Mouse (Mus musculus) layer of hippocampus, adult 2 months (tissue): ENCODE results near the gene Lypd5. TPM values are rescaled to one million over a fixed set of nuclear protein-coding genes. Genes with fewer than 3 reads are reported as not detected.
A peak's percentile ranks its signal among the peaks of the same experiment; 100 is the strongest.

ENCODE experiments used
- DNase-seq, 2 experiments: peaks; one replicate each; pipeline ENCODE4 v3.0.0; 2022; ENCODE audit warnings: low spot score in 2 of 2
- H3K27ac ChIP-seq: fragments of 200-600 bp; 2 replicates; pipeline ENCODE4 v1.8.1; 2022
- H3K4me3 ChIP-seq: fragments of 200-600 bp; 2 replicates; pipeline ENCODE4 v1.8.1; 2022; ENCODE audit warnings: mild to moderate bottlenecking
- CTCF ChIP-seq: fragments of 200-600 bp; conservative IDR thresholded peaks from 2 replicates; pipeline ENCODE4 v1.8.1; 2022; ENCODE audit warnings: antibody characterized with exemption, mild to moderate bottlenecking, moderate library complexity
- total RNA-seq, 2 experiments: library from RNA; stranded (reverse); gene quantifications; 2 replicates each; pipeline ENCODE4 v1.2.3; 2021

The Lypd5 gene
- total RNA-seq, 2 experiments from 2014 or later, result not detected

DNA sequence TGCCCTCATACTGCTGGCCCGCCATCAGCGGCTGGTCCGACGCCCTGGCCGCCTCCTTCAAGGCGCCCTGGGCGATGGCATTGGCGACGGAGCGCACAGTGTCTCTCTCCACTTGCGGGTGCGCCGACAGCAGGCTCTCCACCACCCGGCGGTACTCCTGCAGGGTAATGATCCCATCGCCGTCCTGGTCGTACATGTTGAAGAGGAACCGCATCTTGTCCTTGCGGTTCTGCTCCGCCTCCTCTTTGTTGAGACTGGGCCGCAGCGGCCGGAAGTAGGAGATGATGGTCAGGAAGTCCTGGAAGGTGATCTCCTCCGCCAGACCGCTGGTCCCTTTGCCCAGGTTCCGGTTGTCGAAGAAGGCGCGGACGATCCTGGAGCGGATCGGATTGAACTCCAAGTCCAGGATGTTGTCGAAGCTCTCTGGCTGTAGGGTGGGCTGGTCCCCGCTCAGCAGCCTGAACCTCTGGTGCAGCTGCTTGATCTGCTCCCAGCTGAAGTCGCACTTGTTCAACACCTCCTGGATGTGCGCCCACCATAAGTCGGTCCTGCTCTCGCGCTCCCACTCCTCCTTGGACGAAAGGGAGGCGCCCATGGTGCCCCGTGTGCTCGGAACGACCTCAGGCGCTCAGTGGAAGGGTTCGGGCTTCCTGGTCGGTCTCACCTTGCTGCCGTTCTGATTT is 15.6 kb upstream of the Lypd5 start, which contains the start of gene Tescl:
TSS of gene Tescl (minus strand) at position 633 of the 683 bp plus-strand sequence.
- no peak for DNase-seq
- TF ChIP-seq CTCF, result no peak
- Histone ChIP-seq H3K4me3 (peak within 1 kb of the TSS; percentile 23), H3K27ac (no peak within 1 kb of the TSS)

DNA sequence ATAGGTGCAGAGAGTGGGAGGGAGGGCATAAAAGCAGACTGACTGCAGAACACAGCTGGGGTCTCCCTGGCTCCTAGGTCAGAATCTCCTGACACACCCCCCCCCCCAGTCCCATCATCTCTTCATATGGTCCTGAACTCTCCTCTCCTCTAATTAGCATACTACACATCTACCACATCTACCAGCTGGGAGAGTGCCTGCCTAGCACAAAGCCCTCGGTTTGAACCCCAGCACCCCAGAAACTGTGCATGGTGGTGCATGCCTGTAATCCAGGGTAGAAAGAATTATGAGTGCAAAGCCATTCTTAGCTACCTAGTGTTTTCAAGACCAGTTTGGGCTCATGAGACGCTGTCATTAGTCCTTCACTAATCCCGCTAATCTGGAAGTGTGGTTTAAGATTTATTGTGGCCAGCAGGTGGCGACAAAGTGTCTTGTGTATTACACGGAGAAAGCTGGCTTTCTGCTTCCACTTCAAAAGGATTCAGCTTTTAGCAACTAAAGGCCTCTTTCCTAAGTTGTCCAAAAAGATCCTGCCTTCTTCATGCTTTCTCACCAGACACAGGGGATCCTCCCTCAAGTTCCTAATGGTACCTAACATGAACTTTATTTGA is 13.2 kb upstream of the Lypd5 start:
- DNase-seq, result peak; percentile 60 to 78
- Histone ChIP-seq H3K4me3 (no peak overlapping the region), H3K27ac (no peak overlapping the region)
- TF ChIP-seq CTCF, result peak; percentile 86

DNA sequence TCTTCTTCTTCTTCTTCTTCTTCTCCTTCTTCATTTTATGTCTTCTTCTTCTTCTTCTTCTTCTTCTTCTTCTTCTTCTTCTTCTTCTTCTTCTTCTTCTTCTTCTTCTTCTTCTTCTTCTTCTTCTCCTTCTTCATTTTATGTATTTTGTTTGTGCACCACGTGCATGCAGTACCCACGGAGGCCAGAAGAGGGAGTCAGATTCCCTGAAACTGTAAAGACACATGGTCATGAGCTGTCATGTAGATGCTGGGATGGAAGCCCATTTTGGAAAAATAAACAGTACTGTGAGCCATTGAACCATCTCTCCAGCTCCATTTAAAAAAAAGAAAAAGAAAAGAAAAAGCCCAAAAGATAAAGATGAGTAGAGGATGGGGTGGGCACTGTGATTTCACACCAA is 10.8 kb upstream of the Lypd5 start:
- no peak for DNase-seq
- Histone ChIP-seq H3K27ac (no peak overlapping the region), H3K4me3 (no peak overlapping the region)
- TF ChIP-seq CTCF, result peak; percentile 50

DNA sequence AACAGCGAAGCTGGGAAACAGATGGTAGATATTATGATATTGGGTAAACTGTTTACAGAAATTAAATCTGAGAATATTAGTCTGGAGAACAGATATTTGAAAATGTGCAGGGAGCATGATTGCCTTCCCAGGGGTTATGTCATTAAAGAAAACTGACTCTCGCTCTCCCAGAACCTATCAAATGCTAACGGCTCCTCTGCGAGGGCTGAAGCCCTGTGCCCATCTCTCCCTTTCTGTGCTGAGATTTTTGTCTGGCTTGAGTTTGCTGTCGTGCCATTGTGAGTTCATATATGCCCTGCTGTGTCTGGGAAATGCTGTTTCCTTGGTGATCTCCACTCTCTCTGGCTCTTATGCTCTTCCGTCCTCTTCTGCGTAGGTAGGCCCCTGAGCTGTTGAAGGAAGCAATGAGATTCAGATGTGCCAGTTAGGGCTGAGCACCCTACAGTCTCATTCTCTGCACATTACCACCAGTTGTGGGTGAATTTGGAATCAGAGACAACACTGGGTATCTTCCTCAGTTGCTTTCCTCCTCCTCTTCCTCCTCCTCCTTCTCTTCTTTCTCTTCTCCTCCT is 5.2 kb upstream of the Lypd5 start:
- H3K27ac ChIP-seq, result 0 out of 2 replicates have a peak overlapping the region, but pooled peaks have one; percentile 46
- DNase-seq, result peak in 1 of 2 experiments; percentile 37
- no peak overlapping the region for H3K4me3 ChIP-seq
- no peak for TF ChIP-seq CTCF

DNA sequence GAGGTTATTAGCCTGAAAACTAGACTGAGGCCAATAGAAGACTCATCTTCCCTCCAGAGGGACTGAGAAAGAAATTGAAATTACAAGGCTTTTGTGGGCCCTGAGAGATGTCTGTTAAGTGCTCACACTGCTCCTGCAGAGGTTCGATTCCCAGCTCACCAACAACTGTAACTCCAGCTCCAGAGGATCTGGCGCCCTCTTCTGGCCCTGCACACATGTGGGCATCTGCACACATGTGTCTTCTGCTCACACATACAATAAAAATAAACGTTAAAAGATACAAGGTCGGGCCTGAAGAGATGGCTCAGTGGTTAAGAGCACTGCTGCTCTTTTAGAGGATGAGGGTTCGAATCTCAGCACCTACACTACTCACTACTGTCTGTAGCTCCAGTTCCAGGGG is 2.6 kb upstream of the Lypd5 start:
- peak; percentile 17; the same call in 1 of the 2 replicates for TF ChIP-seq CTCF
- DNase-seq, result no peak
- Histone ChIP-seq H3K4me3 (no peak overlapping the region), H3K27ac (no peak overlapping the region)

DNA sequence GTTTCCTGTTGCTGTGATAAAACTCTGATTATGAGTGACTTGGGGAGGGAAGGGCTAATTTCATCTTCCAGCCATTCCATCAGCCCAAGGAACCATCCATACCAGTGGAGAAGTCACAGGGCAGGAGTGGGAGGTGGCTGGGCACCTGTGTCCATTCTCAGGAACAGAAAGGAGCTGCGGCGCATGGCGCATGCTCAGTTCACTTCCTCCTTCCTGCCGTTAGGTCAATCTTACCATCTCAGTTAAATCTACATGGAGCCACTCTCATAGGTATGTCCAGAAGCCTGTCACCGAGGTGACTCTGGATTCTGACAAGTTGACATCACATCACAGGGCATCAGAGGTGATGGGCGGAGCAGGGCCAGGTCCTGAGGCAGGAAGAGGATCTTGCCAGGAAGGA is 6.7 kb downstream of the Lypd5 start:
- no peak overlapping the region for H3K27ac ChIP-seq
- DNase-seq, result no peak
- no peak overlapping the region for H3K4me3 ChIP-seq
- no peak for TF ChIP-seq CTCF

DNA sequence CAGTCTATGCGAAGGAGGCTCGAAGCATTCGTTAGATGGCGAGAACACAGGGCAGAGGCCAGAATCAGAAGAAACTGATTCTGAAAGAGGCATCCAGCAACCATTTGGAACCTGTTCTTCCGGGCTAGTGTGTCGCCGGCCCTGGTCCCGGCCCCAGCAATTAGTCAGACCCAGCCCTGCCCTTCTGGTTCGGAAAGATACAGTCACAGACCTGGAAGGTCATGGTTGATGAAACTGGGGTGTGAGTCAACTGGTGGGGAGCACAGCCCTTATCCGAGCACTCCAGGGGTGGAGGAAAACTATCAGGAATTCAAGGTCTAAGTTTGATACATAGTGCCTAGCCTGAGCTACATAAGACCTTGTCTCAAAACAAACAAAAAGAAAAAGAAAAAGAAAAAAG is 7.1 kb downstream of the Lypd5 start:
- no peak for DNase-seq
- no peak for TF ChIP-seq CTCF
- Histone ChIP-seq H3K4me3 (no peak overlapping the region), H3K27ac (no peak overlapping the region)

DNA sequence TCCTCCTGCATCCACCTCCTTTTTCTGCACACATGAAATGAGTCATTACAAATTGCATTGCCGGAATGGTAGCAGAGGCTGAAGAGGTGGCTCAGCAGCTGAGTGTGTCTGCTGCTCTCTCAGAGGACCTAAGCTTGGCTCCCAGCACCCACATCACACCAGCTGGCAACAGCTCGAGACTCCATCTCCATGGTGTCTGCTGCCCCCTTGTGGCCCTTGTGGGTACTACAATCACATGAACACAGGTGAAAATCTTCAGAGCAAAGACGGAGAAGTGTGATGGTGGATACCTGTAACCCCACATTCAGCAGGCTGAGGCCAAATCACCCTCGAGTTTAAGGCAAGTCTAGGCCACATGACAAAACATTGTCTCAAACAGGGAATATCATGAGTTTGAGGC is 8.9 kb downstream of the Lypd5 start:
- TF ChIP-seq CTCF, result peak; percentile 62
- H3K27ac ChIP-seq, result no peak overlapping the region
- no peak overlapping the region for H3K4me3 ChIP-seq
- no peak for DNase-seq

DNA sequence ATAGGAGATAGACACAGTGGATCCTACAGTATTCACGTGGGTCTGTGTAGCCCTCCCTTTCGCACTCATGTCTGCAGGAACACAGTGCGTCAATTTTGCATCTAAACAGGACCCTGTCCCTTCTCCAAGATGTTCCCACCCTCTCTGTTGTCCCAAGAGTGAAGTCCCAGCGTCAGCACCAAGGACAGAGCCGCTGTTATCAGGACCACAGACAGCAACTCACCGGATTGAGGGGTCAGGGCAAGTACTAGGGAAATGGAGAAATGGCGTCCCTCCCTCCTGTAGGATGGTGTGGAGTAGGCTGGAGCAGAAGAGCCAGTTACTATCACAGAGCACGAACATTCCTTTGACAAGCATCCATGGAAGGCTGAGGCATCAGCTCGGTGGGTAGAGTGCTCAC is 10.3 kb downstream of the Lypd5 start:
- DNase-seq, result no peak
- Histone ChIP-seq H3K4me3 (no peak overlapping the region), H3K27ac (no peak overlapping the region)
- TF ChIP-seq CTCF, result no peak

DNA sequence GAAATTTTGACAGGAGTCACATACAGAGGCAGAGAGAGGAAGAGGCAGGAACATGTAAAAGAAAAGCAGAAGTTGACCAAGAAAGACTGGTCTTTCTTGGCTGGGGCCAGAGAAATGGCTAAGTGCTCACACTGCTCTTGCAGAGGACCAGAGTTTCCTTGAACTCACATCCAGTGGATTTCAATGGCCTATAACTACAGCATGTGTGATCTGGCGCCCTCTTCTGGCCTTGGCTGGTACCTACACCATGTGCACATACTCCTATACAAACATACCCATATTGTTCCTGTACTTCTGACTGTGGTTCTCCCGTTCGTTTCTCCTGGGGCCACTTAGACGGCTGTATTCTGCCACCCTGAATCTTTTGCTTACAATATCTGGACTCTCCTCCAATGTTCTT is 12.0 kb downstream of the Lypd5 start:
- peak; percentile 52 for TF ChIP-seq CTCF
- DNase-seq, result no peak
- H3K4me3 ChIP-seq, result no peak overlapping the region
- no peak overlapping the region for H3K27ac ChIP-seq

DNA sequence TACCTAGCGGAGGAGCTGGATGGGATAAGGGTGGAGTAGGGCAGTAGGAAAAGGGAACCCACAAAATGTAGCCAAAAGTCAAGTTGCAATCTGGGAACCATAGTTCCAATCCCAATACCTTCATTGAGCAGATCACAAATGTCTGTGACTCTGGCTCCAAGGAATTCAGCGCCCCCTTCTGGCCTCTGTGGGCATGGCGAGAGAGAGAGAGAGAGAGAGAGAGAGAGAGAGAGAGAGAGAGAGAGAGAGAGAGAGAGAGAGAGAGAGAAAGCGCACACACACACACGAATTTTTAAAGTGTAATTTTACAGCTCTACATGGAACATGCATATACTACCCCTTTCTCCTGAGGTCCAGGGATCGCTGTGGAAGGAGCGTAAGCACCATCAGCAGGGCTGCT is 14.2 kb downstream of the Lypd5 start:
- TF ChIP-seq CTCF, result peak; percentile 59
- DNase-seq, result peak in 1 of 2 experiments; percentile 64
- H3K27ac ChIP-seq, result no peak overlapping the region

DNA sequence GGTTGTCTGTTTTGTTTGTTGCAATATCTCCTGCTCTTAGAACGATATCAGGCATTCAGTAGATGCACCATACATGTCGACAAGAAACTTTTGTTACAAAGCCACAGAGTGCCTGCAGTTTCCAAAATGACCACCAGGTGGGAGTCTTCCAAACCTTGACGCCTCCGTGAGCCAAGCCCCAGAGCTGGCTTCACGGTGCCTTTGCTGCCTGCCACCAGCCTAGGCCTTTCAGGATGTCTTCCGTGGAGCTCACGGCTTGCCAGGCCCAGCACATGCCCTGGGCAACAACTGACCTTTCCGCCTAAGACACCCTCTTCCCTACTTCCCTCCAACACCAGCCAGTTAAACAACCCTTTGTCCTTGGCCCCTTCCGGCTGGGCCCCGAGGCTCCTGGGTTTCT is 15.8 kb downstream of the Lypd5 start:
- no peak overlapping the region for H3K4me3 ChIP-seq
- peak; percentile 99; the same call in 1 of the 2 replicates for TF ChIP-seq CTCF
- 0 out of 2 replicates have a peak overlapping the region, but pooled peaks have one; percentile 28 for H3K27ac ChIP-seq
- DNase-seq, result peak; percentile 78 to 90

More for the DNA sequence above, 14.2 kb downstream of the Lypd5 start:
- no peak overlapping the region for H3K4me3 ChIP-seq

DNA sequence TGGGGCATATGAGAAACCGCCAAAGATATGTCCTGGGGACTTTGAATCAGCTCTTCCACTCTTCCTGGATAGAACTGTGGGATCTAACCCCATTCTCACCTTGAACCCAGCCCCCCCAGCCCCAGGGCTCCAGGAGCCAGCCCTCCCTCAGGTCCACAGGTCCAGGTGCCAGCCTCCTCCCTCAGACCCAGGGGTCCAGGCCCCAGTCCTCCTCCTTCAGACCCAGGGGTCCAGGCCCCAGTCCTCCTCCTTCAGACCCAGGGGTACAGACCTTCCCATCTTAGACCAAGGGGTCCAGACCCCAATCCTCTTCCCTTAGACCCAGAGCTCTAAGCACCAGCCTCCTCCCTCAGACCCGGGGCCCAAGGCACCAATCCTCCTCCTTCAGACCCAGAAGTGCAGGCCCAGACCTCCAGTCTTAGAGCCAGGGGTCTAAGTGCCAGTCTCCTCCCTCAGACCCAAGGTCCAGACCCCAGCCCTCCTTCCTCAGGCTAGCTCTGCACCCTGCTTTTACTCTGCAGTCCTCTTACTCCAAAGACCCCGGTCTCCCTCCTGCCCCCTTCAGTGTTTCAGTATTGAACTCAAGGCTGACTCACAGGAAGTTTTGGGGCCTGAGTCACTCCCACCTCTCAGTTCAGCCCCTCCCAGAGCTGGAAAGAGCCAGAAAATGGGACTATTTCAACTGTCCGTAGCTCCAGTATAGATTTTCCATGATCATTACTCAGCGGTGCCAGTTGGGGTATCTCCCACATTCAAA is 16.4 kb downstream of the Lypd5 start:
- TF ChIP-seq CTCF, result no peak
- no peak for DNase-seq
- Histone ChIP-seq H3K4me3 (no peak overlapping the region), H3K27ac (no peak overlapping the region)
